Mouse (Mus musculus): Measurements from ENCODE around the gene Hist1h1a. TPM values are rescaled to one million over a fixed set of nuclear protein-coding genes. Genes with fewer than 3 reads are reported as not detected.
A peak's percentile ranks its signal among the peaks of the same experiment; 100 is the strongest.

Hist1h1a gene
- polyA plus RNA-seq, 1 experiment: 1.4 TPM

- TF ChIP-seq TAL1 (IDR thresholded peaks at IDR 0.05; ENCODE audit: low read length) (no peak), GATA1 (IDR thresholded peaks at IDR 0.05; ENCODE audit: low read length) (no peak)
- no peaks in the 10 kb centered on the region for H3K36me3 ChIP-seq (ENCODE audit: control insufficient read depth)
- H3K27me3 ChIP-seq (ENCODE audit: control insufficient read depth): no peaks in the 10 kb centered on the region
- H3K4me1 ChIP-seq (ENCODE audit: control insufficient read depth): peaks cover 3% of the 10 kb centered on the region; the same call in 1 of the 2 replicates
- H3K4me3 ChIP-seq (replicated peaks): no peak overlapping the region
- H3K9me3 ChIP-seq (ENCODE audit: control insufficient read depth, low read length): no peaks in the 10 kb centered on the region
Measured at GRCm38 (mm10) chr13:23730479-23730878, 33.0 kb upstream of the Hist1h1a start.

GRCm38 (mm10) chr13:23732156-23732804 is 31.2 kb upstream of the Hist1h1a start:
- no peak for TF ChIP-seq TAL1 (IDR thresholded peaks at IDR 0.05; ENCODE audit: low read length)
- no peak for TF ChIP-seq GATA1 (IDR thresholded peaks at IDR 0.05; ENCODE audit: low read length)
- no peak overlapping the region for H3K4me3 ChIP-seq (replicated peaks)
- no peaks in the 10 kb centered on the region for H3K9me3 ChIP-seq (ENCODE audit: control insufficient read depth, low read length)
- peaks cover 7% of the 10 kb centered on the region for H3K4me1 ChIP-seq (ENCODE audit: control insufficient read depth)
- H3K27me3 ChIP-seq (ENCODE audit: control insufficient read depth): no peaks in the 10 kb centered on the region
- no peaks in the 10 kb centered on the region for H3K36me3 ChIP-seq (ENCODE audit: control insufficient read depth)

DNA sequence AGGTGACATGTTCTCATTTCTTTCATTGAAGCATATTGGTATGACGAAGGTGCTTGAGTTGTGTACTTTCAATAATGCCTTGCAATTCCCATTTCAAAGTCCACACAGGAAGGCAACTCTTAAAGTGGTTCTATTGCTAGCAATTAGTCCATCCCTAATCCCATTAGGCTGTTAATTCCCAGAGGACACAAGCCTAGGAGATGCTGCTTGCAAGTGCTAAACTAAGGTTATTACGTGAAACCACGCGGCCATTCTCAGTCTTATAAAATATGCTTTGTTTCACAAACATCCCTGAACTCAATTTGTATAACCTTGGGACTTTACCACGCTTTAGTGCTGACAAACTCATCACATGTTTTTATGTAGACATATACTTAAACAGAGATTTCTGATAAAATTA is 26.4 kb upstream of the Hist1h1a start:
- Histone ChIP-seq H3K36me3 (ENCODE audit: control insufficient read depth) (no peaks in the 10 kb centered on the region; the same call in 1 of the 2 replicates), H3K27me3 (ENCODE audit: control insufficient read depth) (no peaks in the 10 kb centered on the region), H3K4me1 (ENCODE audit: control insufficient read depth) (peaks cover 31% of the 10 kb centered on the region), H3K4me3 (replicated peaks) (no peak overlapping the region), H3K9me3 (ENCODE audit: control insufficient read depth, low read length) (no peaks in the 10 kb centered on the region)
- TF ChIP-seq GATA1 (IDR thresholded peaks at IDR 0.05; ENCODE audit: low read length) (no peak), TAL1 (IDR thresholded peaks at IDR 0.05; ENCODE audit: low read length) (no peak)

GRCm38 (mm10) chr13:23738041-23738440 is 25.4 kb upstream of the Hist1h1a start:
- H3K27me3 ChIP-seq (ENCODE audit: control insufficient read depth): no peaks in the 10 kb centered on the region
- no peaks in the 10 kb centered on the region for H3K9me3 ChIP-seq (ENCODE audit: control insufficient read depth, low read length)
- TF ChIP-seq GATA1 (IDR thresholded peaks at IDR 0.05; ENCODE audit: low read length) (no peak), TAL1 (IDR thresholded peaks at IDR 0.05; ENCODE audit: low read length) (no peak)
- peaks cover 38% of the 10 kb centered on the region for H3K4me1 ChIP-seq (ENCODE audit: control insufficient read depth)
- H3K36me3 ChIP-seq (ENCODE audit: control insufficient read depth): peaks cover 1% of the 10 kb centered on the region
- peak overlapping the region; percentile 71 for H3K4me3 ChIP-seq (replicated peaks)

- Histone ChIP-seq H3K4me1 (ENCODE audit: control insufficient read depth) (peaks cover 41% of the 10 kb centered on the region), H3K4me3 (replicated peaks) (peak within 1 kb of the TSS; percentile 71), H3K36me3 (ENCODE audit: control insufficient read depth) (peaks cover 5% of the 10 kb centered on the region), H3K27me3 (ENCODE audit: control insufficient read depth) (no peaks in the 10 kb centered on the region), H3K9me3 (ENCODE audit: control insufficient read depth, low read length) (no peaks in the 10 kb centered on the region)
- no peak for TF ChIP-seq TAL1 (IDR thresholded peaks at IDR 0.05; ENCODE audit: low read length)
- TF ChIP-seq GATA1 (IDR thresholded peaks at IDR 0.05; ENCODE audit: low read length): no peak
Measured at GRCm38 (mm10) chr13:23738677-23739068, 24.8 kb upstream of the Hist1h1a start, which contains the start of gene Hist1h1c. Gene Hist1h1c, plus strand, starts transcription at chr13:23738808.

DNA sequence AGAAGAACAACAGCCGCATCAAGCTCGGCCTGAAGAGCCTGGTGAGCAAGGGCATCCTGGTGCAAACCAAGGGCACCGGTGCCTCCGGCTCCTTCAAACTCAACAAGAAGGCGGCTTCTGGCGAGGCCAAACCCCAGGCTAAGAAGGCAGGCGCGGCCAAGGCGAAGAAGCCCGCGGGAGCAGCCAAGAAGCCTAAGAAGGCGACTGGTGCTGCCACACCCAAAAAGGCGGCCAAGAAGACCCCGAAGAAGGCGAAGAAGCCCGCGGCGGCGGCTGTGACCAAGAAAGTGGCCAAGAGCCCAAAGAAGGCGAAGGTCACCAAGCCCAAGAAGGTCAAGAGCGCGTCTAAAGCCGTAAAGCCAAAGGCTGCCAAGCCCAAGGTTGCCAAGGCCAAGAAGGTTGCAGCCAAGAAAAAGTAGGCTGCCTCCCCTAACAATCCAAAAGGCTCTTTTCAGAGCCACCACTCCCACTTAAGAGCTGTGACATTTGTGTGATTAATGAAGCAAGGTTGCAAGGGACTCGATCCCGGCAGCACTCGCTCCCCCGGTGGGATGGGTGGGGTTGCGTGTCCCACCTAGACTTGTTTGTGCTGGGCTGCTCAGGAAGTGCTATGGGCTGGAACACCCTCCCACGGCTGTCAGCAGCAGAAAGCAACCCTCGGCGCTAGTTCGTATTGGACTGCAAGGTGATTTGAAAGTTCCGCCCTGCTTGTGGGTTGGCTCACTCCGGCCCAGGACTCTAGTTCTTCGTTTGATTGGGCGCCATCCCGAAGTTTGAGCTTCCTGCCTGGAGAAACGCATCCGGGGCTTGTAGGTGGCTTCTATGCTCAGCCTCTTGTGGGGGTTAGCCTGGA is 24.2 kb upstream of the Hist1h1a start:
- Histone ChIP-seq H3K36me3 (ENCODE audit: control insufficient read depth) (peaks cover 5% of the 10 kb centered on the region), H3K27me3 (ENCODE audit: control insufficient read depth) (no peaks in the 10 kb centered on the region), H3K4me1 (ENCODE audit: control insufficient read depth) (peaks cover 45% of the 10 kb centered on the region), H3K4me3 (replicated peaks) (peak overlapping the region; percentile 71), H3K9me3 (ENCODE audit: control insufficient read depth, low read length) (no peaks in the 10 kb centered on the region)
- TF ChIP-seq TAL1 (IDR thresholded peaks at IDR 0.05; ENCODE audit: low read length) (no peak), GATA1 (IDR thresholded peaks at IDR 0.05; ENCODE audit: low read length) (no peak)

- Histone ChIP-seq H3K9me3 (ENCODE audit: control insufficient read depth, low read length) (no peaks in the 10 kb centered on the region), H3K4me3 (replicated peaks) (peak overlapping the region; percentile 71), H3K4me1 (ENCODE audit: control insufficient read depth) (peaks cover 45% of the 10 kb centered on the region), H3K36me3 (ENCODE audit: control insufficient read depth) (peaks cover 5% of the 10 kb centered on the region), H3K27me3 (ENCODE audit: control insufficient read depth) (no peaks in the 10 kb centered on the region)
- TF ChIP-seq TAL1 (IDR thresholded peaks at IDR 0.05; ENCODE audit: low read length) (no peak), GATA1 (IDR thresholded peaks at IDR 0.05; ENCODE audit: low read length) (no peak)
Measured at GRCm38 (mm10) chr13:23739922-23740252, 23.6 kb upstream of the Hist1h1a start.

DNA sequence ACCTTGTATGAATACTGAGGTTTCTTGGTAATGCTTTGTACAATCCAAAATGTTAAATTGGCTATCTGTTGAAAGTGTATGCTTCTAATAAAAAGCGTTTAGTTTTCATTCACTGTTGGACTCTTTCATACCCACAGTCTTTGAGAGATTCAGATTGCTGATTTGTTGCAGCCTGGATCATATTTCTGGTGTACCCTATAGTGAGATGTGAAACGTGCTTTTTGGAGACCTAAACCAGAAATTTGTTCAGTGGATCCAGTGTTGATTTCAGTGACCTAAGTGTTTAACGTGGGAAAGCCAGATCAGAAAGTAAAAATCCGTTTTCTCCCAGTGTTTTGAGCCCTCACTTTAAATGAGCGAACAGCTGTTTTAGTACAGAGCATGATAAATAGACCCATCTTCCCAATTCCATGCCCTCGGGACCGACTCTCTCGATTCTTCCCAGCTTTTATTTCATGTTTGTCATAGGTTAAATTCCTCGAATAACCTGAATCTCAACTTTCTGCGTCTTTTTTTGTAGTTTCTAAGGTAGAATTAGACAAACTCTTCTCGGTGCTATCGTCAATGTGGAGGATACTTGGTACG is 23.1 kb upstream of the Hist1h1a start:
- no peaks in the 10 kb centered on the region for H3K9me3 ChIP-seq (ENCODE audit: control insufficient read depth, low read length)
- H3K4me3 ChIP-seq (replicated peaks): peak overlapping the region; percentile 71
- H3K27me3 ChIP-seq (ENCODE audit: control insufficient read depth): no peaks in the 10 kb centered on the region
- H3K36me3 ChIP-seq (ENCODE audit: control insufficient read depth): peaks cover 5% of the 10 kb centered on the region
- H3K4me1 ChIP-seq (ENCODE audit: control insufficient read depth): peaks cover 45% of the 10 kb centered on the region
- TF ChIP-seq GATA1 (IDR thresholded peaks at IDR 0.05; ENCODE audit: low read length): no peak
- no peak for TF ChIP-seq TAL1 (IDR thresholded peaks at IDR 0.05; ENCODE audit: low read length)

DNA sequence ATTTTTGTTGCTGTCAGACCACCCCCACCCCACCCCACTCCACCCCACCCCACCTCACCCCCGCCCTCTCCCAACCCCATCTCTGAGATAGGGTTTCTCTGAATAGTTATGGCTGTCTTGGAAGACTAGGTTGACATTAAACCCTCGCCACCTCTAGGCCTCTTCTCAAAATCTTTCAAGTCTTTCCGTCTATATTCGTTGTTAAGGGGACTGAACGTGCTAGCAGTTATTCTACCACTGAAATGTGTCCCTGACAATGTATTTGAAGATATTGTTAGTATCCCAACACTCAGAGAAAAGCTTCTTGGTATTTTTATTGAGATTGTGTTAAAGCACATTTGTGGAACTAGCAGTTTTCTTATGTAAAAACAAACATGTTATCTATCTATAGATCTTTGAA is 22.6 kb upstream of the Hist1h1a start:
- H3K36me3 ChIP-seq (ENCODE audit: control insufficient read depth): peaks cover 5% of the 10 kb centered on the region
- TF ChIP-seq GATA1 (IDR thresholded peaks at IDR 0.05; ENCODE audit: low read length) (no peak), TAL1 (IDR thresholded peaks at IDR 0.05; ENCODE audit: low read length) (no peak)
- H3K9me3 ChIP-seq (ENCODE audit: control insufficient read depth, low read length): no peaks in the 10 kb centered on the region
- H3K4me3 ChIP-seq (replicated peaks): peak overlapping the region; percentile 71
- H3K4me1 ChIP-seq (ENCODE audit: control insufficient read depth): peaks cover 47% of the 10 kb centered on the region
- no peaks in the 10 kb centered on the region for H3K27me3 ChIP-seq (ENCODE audit: control insufficient read depth)

Data from erythroblast, embryonic 14.5 days (primary cell).